20 mouse cellular contexts compared by ENCODE assay signal in genomic region chr6:56913092-56913858, GRCm38 (mm10). TPM values are rescaled to one million over a fixed set of nuclear protein-coding genes. Genes with fewer than 3 reads are reported as not detected.
DNase-seq lines count a peak whose midpoint lies in the region; ATAC-seq and TF ChIP-seq lines count a peak whose summit lies in the region.
"Had no signal": no experiment of that assay in that cellular context is flagged by ENCODE, and none has a peak within 500 bp of the region (broad histone marks: within the 10 kb centered on the region; RNA-seq: fewer than 3 reads in every experiment).

No protein-coding gene starts in this region.

- no peaks in the 10 kb centered on the region for H3K9me3 ChIP-seq in heart, embryonic 11.5 days (replicated peaks; ENCODE audit: control insufficient read depth, low read length)
- H3K9me3 ChIP-seq in MEL (replicated peaks; ENCODE audit: insufficient read depth, low read length) = no peaks in the 10 kb centered on the region
- H3K9me3 ChIP-seq in embryonic facial prominence, embryonic 14.5 days (ENCODE audit: control insufficient read depth, low read length) = no peaks in the 10 kb centered on the region
- 0 out of 2 replicates have a peak, but pooled peaks cover 3% of the 10 kb centered on the region for H3K9me3 ChIP-seq in liver, embryonic 16.5 days (replicated peaks; ENCODE audit: control insufficient read depth, low read length)
- H3K9me3 ChIP-seq: heart, embryonic 15.5 days had no signal

- intact Hi-C loops in heart, postnatal 14 days (cut with DNase I) = no loop called here

- H3K4me2 ChIP-seq in heart, embryonic 11.5 days = no peak overlapping the region
- no peak overlapping the region for H3K4me2 ChIP-seq in embryonic facial prominence, embryonic 14.5 days (ENCODE audit: low read depth, low read length)
- peak overlapping the region; percentile 4 for H3K4me2 ChIP-seq in liver, embryonic 16.5 days (ENCODE audit: low read depth, low read length)
- H3K4me2 ChIP-seq: forebrain, embryonic 13.5 days; heart, embryonic 15.5 days; lung, embryonic 14.5 days had no signal

- TF ChIP-seq CTCF in MEL (IDR thresholded peaks at IDR 0.05 in 2 of 3, conservative IDR thresholded peaks at IDR 0.05 in 1 of 3; ENCODE audit: control insufficient read depth in 1 of 3, insufficient read depth in 1 of 3, low read depth in 2 of 3, low read length in 3 of 3, poor library complexity in 1 of 3, severe bottlenecking in 1 of 3) = no peak

- no peak for TF ChIP-seq POLR2A in MEL (IDR thresholded peaks at IDR 0.05; ENCODE audit: control insufficient read depth in 1 of 2, insufficient read depth in 1 of 2, low read depth in 1 of 2, low read length in 2 of 2, poor library complexity in 1 of 2)

- no peak overlapping the region for H3K9ac ChIP-seq in heart, embryonic 11.5 days (ENCODE audit: low read depth, low read length)
- H3K9ac ChIP-seq in MEL (ENCODE audit: control insufficient read depth, low read depth, low read length, poor library complexity, severe bottlenecking) = no peak overlapping the region
- H3K9ac ChIP-seq in embryonic facial prominence, embryonic 14.5 days (ENCODE audit: low read depth, low read length) = no peak overlapping the region
- no peak overlapping the region; the same call in none of the 2 replicates for H3K9ac ChIP-seq in liver, embryonic 16.5 days (ENCODE audit: low read depth, low read length)
- H3K9ac ChIP-seq: forebrain, embryonic 13.5 days; heart, embryonic 15.5 days; lung, embryonic 14.5 days had no signal

- ATAC-seq in heart, embryonic 11.5 days (replicated peaks; ENCODE audit: insufficient number of reproducible peaks, low FRiP score, low TSS enrichment) = no peak
- no peak for ATAC-seq in embryonic facial prominence, embryonic 14.5 days (ENCODE audit: low read depth)
- no peak for ATAC-seq in liver, embryonic 16.5 days (ENCODE audit: low read depth)
- ATAC-seq: forebrain, embryonic 13.5 days; Patski had no signal

- no peak for TF ChIP-seq RAD21 in MEL (IDR thresholded peaks at IDR 0.05; ENCODE audit: low read depth, low read length)

- no peak overlapping the region for H3K4me3 ChIP-seq in heart, embryonic 11.5 days (ENCODE audit: low read depth, low read length)
- no peak overlapping the region for H3K4me3 ChIP-seq in MEL (ENCODE audit: control insufficient read depth in 1 of 2, insufficient read depth in 1 of 2, low read depth in 2 of 2, low read length in 2 of 2)
- no peak overlapping the region for H3K4me3 ChIP-seq in embryonic facial prominence, embryonic 14.5 days (ENCODE audit: low read depth, low read length)
- H3K4me3 ChIP-seq in liver, embryonic 16.5 days (ENCODE audit: low read depth, low read length) = no peak overlapping the region
- H3K4me3 ChIP-seq: forebrain, embryonic 13.5 days; heart, embryonic 15.5 days had no signal

- no peaks in the 10 kb centered on the region for H3K27me3 ChIP-seq in heart, embryonic 11.5 days (ENCODE audit: control insufficient read depth, insufficient read depth, low read length)
- no peaks in the 10 kb centered on the region for H3K27me3 ChIP-seq in MEL (ENCODE audit: control insufficient read depth in 1 of 2, insufficient read depth in 2 of 2, low read length in 2 of 2)
- H3K27me3 ChIP-seq in embryonic facial prominence, embryonic 14.5 days (replicated peaks; ENCODE audit: control insufficient read depth, insufficient read depth, low read length) = no peaks in the 10 kb centered on the region
- H3K27me3 ChIP-seq in liver, embryonic 16.5 days (ENCODE audit: control insufficient read depth, insufficient read depth, low read depth, low read length) = no peaks in the 10 kb centered on the region
- H3K27me3 ChIP-seq: forebrain, embryonic 13.5 days; heart, embryonic 15.5 days; Patski had no signal

- TF ChIP-seq EP300 in MEL (IDR thresholded peaks at IDR 0.05; ENCODE audit: low read depth in 1 of 2, low read length in 2 of 2) = peak; percentile 91 to 94

- DNase-seq in heart, postnatal 14 days = no peak
- DNase-seq in MEL (ENCODE audit: low read depth, low spot score) = no peak
- DNase-seq in embryonic facial prominence, embryonic 14.5 days (ENCODE audit: low spot score) = peak; percentile 27
- no peak for DNase-seq in layer of hippocampus, adult 11-12 months (ENCODE audit: low spot score)
- no peak for DNase-seq in right cerebral cortex, postnatal 4 days
- DNase-seq: adrenal gland, adult 2 months; cerebellum, postnatal 14 days; gastrocnemius, postnatal 14 days; layer of hippocampus, adult 9-11 months; lung, embryonic 14.5 days; thymus, adult 2 months had no signal

- H3K4me1 ChIP-seq in heart, embryonic 11.5 days (ENCODE audit: control insufficient read depth, insufficient read depth, low read length) = peaks cover 17% of the 10 kb centered on the region
- H3K4me1 ChIP-seq in MEL (ENCODE audit: control insufficient read depth in 1 of 2, insufficient read depth in 2 of 2, low read length in 2 of 2) = peaks cover 38 to 51% of the 10 kb centered on the region in 2 experiments
- no peaks in the 10 kb centered on the region; the same call in 1 of the 2 replicates for H3K4me1 ChIP-seq in embryonic facial prominence, embryonic 14.5 days (ENCODE audit: control insufficient read depth, insufficient read depth, low read length)
- H3K4me1 ChIP-seq in liver, embryonic 16.5 days (ENCODE audit: control insufficient read depth, low read depth, low read length) = peaks cover 81% of the 10 kb centered on the region
- H3K4me1 ChIP-seq: forebrain, embryonic 13.5 days had no signal

- H3K79me2 ChIP-seq in MEL (ENCODE audit: control insufficient read depth, insufficient read depth, low read length, poor library complexity) = peaks cover 69% of the 10 kb centered on the region

- H3K36me3 ChIP-seq in heart, embryonic 11.5 days (ENCODE audit: control insufficient read depth, insufficient read depth, low read length) = no peaks in the 10 kb centered on the region
- peaks cover 0 to 69% of the 10 kb centered on the region in 2 experiments; a peak in 2 of 4 replicates for H3K36me3 ChIP-seq in MEL (ENCODE audit: control insufficient read depth in 1 of 2, insufficient read depth in 2 of 2, low read length in 2 of 2)
- no peaks in the 10 kb centered on the region for H3K36me3 ChIP-seq in embryonic facial prominence, embryonic 14.5 days (ENCODE audit: control insufficient read depth, insufficient read depth, low read length)
- peaks cover 7% of the 10 kb centered on the region for H3K36me3 ChIP-seq in liver, embryonic 16.5 days (ENCODE audit: control insufficient read depth, insufficient read depth)
- H3K36me3 ChIP-seq: heart, embryonic 15.5 days had no signal

- WGBS in heart, embryonic 11.5 days (ENCODE audit: insufficient replicate concordance) = 68% methylated on average over 2 of the region's 2 CpGs
- WGBS in embryonic facial prominence, embryonic 14.5 days = 63% methylated on average over 2 of the region's 2 CpGs
- WGBS in liver, embryonic 16.5 days (ENCODE audit: insufficient replicate concordance) = 39% methylated on average over 2 of the region's 2 CpGs

- 0 out of 2 replicates have a peak overlapping the region, but pooled peaks have one; percentile 6 for H3K27ac ChIP-seq in heart, embryonic 11.5 days (ENCODE audit: low read depth, low read length)
- H3K27ac ChIP-seq in MEL (ENCODE audit: control insufficient read depth, low read depth, low read length) = peak overlapping the region; percentile 86
- H3K27ac ChIP-seq in embryonic facial prominence, embryonic 14.5 days (replicated peaks; ENCODE audit: low read depth, low read length) = peak overlapping the region; percentile 24; the same call in 1 of the 2 replicates
- H3K27ac ChIP-seq in liver, embryonic 16.5 days (ENCODE audit: low read length) = peak overlapping the region; percentile 62
- H3K27ac ChIP-seq: forebrain, embryonic 13.5 days; heart, embryonic 15.5 days had no signal

TF ChIP-seq in MEL, 35 proteins besides CTCF, POLR2A, EP300 and RAD21 (continues in another document):
- 0 out of 2 replicates have a peak, but pooled peaks have one; percentile 24 for TF ChIP-seq CHD1 (IDR thresholded peaks at IDR 0.05; ENCODE audit: low read depth, low read length)
- no peak for TF ChIP-seq NELFE (IDR thresholded peaks at IDR 0.05; ENCODE audit: low read depth, low read length)
- TF ChIP-seq USF2 (IDR thresholded peaks at IDR 0.05; ENCODE audit: borderline replicate concordance in 1 of 2, insufficient read depth in 1 of 2, low read depth in 1 of 2, low read length in 2 of 2) = no peak
- TF ChIP-seq NRF1 (IDR thresholded peaks at IDR 0.05; ENCODE audit: insufficient read depth, low read depth, low read length, poor library complexity, severe bottlenecking) = no peak
- TF ChIP-seq POLR2AphosphoS5 (IDR thresholded peaks at IDR 0.05; ENCODE audit: borderline replicate concordance, low read depth, low read length) = no peak
- no peak for TF ChIP-seq UBTF (IDR thresholded peaks at IDR 0.05; ENCODE audit: borderline replicate concordance, insufficient read depth, low read depth, low read length)

RNA-seq across cellular contexts. Expression of gene Nt5c3, which starts 10.5 kb away (rescaled TPM):
- polyA plus RNA-seq in heart, embryonic 11.5 days (2014; fragmentation: Nextera tagmentation; extraction: Ambion mirVana) = 79.1 and 82.5 TPM in 2 replicates
- 10 to 100 TPM; 69.8 to 74.9 TPM for total RNA-seq in heart, postnatal 14 days (2021)
- 59.2 and 65.0 TPM in 2 replicates for total RNA-seq in MEL (2012; rRNA removed)
- 10 to 100 TPM in 1 of 2 experiments, not detected in 1; 71.1 TPM for polyA plus RNA-seq in MEL (2012; ENCODE audit: insufficient read depth in 1 of 2, insufficient read length in 2 of 2, low read depth in 1 of 2, low replicate concordance in 2 of 2, missing spikeins in 1 of 2)
- polyA plus RNA-seq in embryonic facial prominence, embryonic 14.5 days (2014; fragmentation: Nextera tagmentation; extraction: Ambion mirVana) = 63.1 and 65.5 TPM in 2 replicates
- polyA plus RNA-seq in liver, embryonic 16.5 days (2015; fragmentation: Nextera tagmentation; extraction: Ambion mirVana) = 240 and 242 TPM in 2 replicates

RNA-seq across cellular contexts. Expression of gene Vmn1r4, which starts 10.5 kb away (rescaled TPM):
- polyA plus RNA-seq in heart, embryonic 11.5 days (2014; fragmentation: Nextera tagmentation; extraction: Ambion mirVana) = 0.20 and 0.21 TPM in 2 replicates
- under 1 TPM; 0.10 to 0.12 TPM for total RNA-seq in heart, postnatal 14 days (2021)
- total RNA-seq in MEL (2012; rRNA removed) = 0.26 and 0.27 TPM in 2 replicates
- polyA plus RNA-seq in MEL (2012; ENCODE audit: insufficient read depth in 1 of 2, insufficient read length in 2 of 2, low read depth in 1 of 2, low replicate concordance in 2 of 2, missing spikeins in 1 of 2) = under 1 TPM in 1 of 2 experiments, not detected in 1; 0.21 TPM
- polyA plus RNA-seq in embryonic facial prominence, embryonic 14.5 days (2014; fragmentation: Nextera tagmentation; extraction: Ambion mirVana) = 0.38 and 0.46 TPM in 2 replicates
- 0.15 and 0.18 TPM in 2 replicates for polyA plus RNA-seq in liver, embryonic 16.5 days (2015; fragmentation: Nextera tagmentation; extraction: Ambion mirVana)

RNA-seq across cellular contexts. Expression of gene Vmn1r5, which starts 56.8 kb away (rescaled TPM):
- polyA plus RNA-seq in heart, embryonic 11.5 days (2014; fragmentation: Nextera tagmentation; extraction: Ambion mirVana) = not detected in 2 replicates
- total RNA-seq in heart, postnatal 14 days (2021) = not detected
- total RNA-seq in MEL (2012; rRNA removed) = not detected in 2 replicates
- polyA plus RNA-seq in MEL (2012; ENCODE audit: insufficient read depth in 1 of 2, insufficient read length in 2 of 2, low read depth in 1 of 2, low replicate concordance in 2 of 2, missing spikeins in 1 of 2) = not detected
- polyA plus RNA-seq in embryonic facial prominence, embryonic 14.5 days (2014; fragmentation: Nextera tagmentation; extraction: Ambion mirVana) = not detected in 2 replicates
- polyA plus RNA-seq in liver, embryonic 16.5 days (2015; fragmentation: Nextera tagmentation; extraction: Ambion mirVana) = not detected in 2 replicates
- total RNA-seq: adrenal gland, adult 2 months; gastrocnemius, postnatal 14 days; left cerebral cortex, postnatal 36 days; monocyte, adult 5-6 weeks; neutrophil, adult 5-6 weeks had no signal
- polyA plus RNA-seq: adrenal gland, adult 2 months; forebrain, embryonic 13.5 days; heart, embryonic 15.5 days; kidney, embryonic 16.5 days; lung, embryonic 14.5 days; Patski; thymus, adult 2 months had no signal

Comparison
In these comparisons a context has a peak if more than half of its experiments do, and no peak if none do; other contexts are left out.
1. H3K27ac ChIP-seq: peak in every context shown above with its lines; median percentile 86 in MEL; 62 in liver, embryonic 16.5 days; 24 in embryonic facial prominence, embryonic 14.5 days; 6 in heart, embryonic 11.5 days.